Mouse (Mus musculus): ENCODE measurements around the gene Robo1.

DNA sequence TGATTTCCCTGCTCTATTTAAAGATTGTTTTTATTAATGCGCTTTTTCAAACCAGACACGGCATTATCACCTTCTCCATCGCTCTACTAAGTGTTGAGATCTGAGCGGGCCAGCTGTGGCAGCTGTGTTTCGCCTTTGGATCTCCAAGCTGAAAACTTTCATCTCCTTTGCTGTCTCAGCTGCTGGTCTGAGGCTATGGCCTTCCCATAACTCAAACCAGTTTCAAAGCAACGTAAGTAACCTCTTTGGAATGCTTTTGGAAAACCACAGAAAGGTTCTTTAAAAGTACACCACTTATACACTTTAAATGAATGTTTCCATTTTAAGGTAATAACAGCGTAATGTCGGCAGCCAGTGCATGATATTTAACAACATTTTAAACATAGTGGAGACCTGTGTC, 520.3 kb downstream of the Robo1 start:
- TF ChIP-seq CTCF (conservative IDR thresholded peaks at IDR 0.05; ENCODE audit: insufficient read depth, insufficient read length, low read depth, low read length) (no peak), POLR2A (IDR thresholded peaks at IDR 0.05; ENCODE audit: low read depth, low read length) (no peak)
